Mouse (Mus musculus): ENCODE results near the gene Bsn. TPM values are rescaled to one million over a fixed set of nuclear protein-coding genes. Genes with fewer than 3 reads are reported as not detected.
"Not testable (repeated sequence)": the region's sequence is repeated elsewhere in the genome, so short reads cannot be mapped to it uniquely, and the experiment has no call there.

Bsn gene
- total RNA-seq, 2 experiments from 2014 or later = 236 to 246 TPM

DNA sequence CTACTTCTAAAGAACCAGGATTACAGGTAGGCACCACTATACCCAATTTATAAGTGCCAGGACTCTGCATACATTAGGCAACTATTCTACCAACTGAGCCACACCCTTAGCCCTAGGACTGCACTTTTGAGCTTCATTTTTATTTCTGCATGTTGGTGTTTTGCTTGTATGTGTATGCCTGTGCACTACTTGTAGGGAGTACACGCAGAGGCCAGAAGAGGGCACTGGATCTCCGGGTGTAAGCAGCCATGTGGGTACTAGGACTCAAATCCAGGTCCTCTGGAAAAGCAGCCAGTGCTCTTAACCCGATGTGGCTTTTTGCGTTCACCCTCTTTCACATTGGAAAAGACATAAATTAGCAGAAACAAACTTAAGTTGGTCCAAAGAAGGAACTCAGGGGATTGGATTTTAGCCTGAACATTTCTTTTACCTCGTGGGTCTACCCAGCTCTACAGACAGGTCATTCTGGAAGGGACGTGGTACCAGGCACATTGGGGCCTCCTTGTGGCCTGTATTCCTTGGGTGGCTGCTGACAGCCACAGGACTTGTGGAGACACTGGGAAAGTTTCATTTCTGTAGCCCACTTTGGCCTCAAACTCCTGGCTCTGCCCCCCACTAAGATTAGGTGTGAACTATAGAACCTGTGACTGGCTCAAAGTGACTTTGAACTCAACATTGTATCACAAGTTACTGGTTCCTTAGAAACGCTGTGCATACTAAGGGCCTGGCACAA, 50.1 kb downstream of the Bsn start:
- peak; percentile 68 for TF ChIP-seq CTCF (conservative IDR thresholded peaks at IDR 0.05)
- Histone ChIP-seq H3K4me3 (no peak overlapping the region), H3K27ac (peak overlapping the region; percentile 85)
- no peak for DNase-seq (ENCODE audit: low spot score in 2 of 2)

DNA sequence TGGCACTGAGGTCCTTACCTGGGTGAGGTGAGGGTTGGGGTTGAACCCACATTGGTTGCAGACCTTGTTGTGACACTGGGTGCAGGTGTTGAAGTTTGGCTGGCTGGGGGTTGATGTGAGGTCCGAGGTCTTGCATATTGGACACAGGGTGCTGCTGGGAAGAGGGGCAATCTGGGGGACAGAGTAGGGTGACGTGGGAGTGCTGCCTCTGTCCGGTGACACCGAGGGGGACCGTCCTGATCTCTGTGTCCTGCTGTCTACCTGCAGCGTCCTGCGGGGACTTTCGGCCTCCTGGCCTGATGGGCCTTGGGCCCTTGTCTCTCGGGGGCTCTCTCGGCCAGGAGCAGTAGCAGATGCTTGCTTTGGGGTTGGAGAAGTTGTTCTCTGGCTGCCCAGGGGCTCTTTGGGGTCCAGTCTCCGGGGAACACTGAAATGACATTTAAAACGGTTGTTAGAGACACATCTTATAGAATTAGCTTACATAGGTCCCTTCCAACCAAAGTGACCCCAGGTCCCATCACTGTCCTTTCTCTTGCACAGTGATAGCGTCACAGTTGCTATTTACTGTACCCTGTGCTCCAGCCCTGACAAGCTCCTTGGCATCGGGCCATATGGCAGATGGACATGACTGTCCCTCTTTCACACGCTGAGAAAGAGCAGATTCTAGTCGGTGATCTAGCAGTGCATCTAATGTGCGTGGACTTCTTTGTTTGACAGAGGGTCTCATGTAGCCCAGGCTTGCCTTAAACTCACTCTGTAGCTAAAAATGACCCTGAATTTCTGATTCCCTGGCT, 50.8 kb downstream of the Bsn start:
- no peak for DNase-seq (ENCODE audit: low spot score in 2 of 2)
- Histone ChIP-seq H3K27ac (peak overlapping the region; percentile 85), H3K4me3 (no peak overlapping the region)
- TF ChIP-seq CTCF (conservative IDR thresholded peaks at IDR 0.05) = no peak

- DNase-seq (ENCODE audit: low spot score in 2 of 2) = no peak
- no peak for TF ChIP-seq CTCF (conservative IDR thresholded peaks at IDR 0.05)
- Histone ChIP-seq H3K4me3 (no peak overlapping the region), H3K27ac (peak overlapping the region; percentile 85)
These were observed 52.1 kb downstream of the Bsn start for GRCm38 (mm10) chr9:108138118-108138517.

DNA sequence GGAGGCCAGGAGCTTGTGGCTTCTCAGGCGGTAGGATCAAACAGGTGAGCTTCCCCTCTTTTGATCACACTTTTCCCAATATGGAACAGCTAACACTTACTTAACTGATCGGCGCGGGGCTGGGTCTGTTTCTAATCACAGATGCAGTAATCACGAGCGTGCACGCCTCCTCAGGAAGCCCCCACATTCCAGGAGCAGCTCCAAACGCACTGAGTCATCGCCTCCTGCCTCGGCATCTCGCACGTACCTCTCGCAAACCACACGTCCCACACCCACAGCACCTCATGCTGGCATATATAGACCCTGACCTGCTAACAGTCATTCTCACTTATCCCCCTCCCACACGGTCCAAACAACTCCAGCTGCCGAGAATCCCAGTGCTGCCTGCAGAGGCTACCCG, 52.7 kb downstream of the Bsn start:
- no peak overlapping the region; the same call in 1 of the 2 replicates for H3K4me3 ChIP-seq
- peak overlapping the region; percentile 85 for H3K27ac ChIP-seq
- no peak for TF ChIP-seq CTCF (conservative IDR thresholded peaks at IDR 0.05)
- peak; percentile 80 to 93 for DNase-seq (ENCODE audit: low spot score in 2 of 2)

DNA sequence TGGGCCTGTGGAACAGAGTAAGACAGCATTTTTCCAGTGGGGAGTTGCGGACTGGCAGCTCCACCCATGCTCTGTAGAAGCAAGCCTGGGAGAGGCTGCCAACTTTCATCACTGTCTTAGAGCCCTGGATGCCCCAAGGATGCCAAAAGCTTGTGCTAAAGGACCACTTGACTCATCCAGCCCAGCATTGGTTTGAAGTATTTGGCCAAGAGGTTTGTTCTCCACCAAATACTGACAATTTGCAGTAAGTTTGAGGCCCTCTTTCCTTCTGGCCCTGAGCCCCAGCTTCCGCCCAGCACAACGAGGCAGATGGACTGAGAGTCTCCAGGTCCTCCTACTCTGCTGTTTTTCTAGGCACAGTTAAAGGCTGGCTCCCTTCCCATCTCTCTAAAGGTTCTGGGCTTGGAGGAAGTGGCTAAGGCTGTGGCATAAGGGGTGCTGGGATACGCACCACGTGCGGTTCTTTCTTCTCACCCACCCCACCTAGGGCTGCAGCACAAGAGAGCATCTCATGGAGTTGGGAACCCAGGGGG, 53.2 kb downstream of the Bsn start:
- no peak overlapping the region; the same call in 1 of the 2 replicates for H3K4me3 ChIP-seq
- peak; percentile 59 to 71 for DNase-seq (ENCODE audit: low spot score in 2 of 2)
- no peak for TF ChIP-seq CTCF (conservative IDR thresholded peaks at IDR 0.05)
- H3K27ac ChIP-seq = peak overlapping the region; percentile 85

DNA sequence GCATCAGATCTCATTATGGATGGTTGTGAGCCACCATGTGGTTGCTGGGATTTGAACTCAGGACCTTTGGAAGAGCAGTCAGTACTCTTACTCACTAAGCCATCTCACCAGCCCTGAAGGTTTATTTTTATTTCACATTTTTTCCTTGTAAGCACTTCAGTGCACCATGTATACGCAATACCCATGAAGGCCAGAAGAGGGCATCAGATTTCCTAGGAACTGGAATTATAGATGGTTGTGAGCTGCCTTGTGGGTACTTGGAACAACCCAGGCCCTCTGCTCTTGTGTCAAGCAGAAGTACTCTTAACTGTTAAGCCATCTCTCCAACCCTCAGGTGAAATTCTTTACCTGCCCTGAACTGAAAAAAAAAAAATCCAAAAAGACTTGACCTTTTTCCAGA, 54.0 kb downstream of the Bsn start:
- peak; percentile 73 for TF ChIP-seq CTCF (conservative IDR thresholded peaks at IDR 0.05)
- Histone ChIP-seq H3K27ac (peak overlapping the region; percentile 85), H3K4me3 (no peak overlapping the region)
- DNase-seq (ENCODE audit: low spot score in 2 of 2) = no peak

- peak overlapping the region; percentile 51; the same call in 1 of the 2 replicates for H3K27ac ChIP-seq
- not testable (repeated sequence) for DNase-seq (ENCODE audit: low spot score in 2 of 2); H3K4me3 ChIP-seq
These were observed 54.5 kb downstream of the Bsn start for GRCm38 (mm10) chr9:108135679-108136078.

- Histone ChIP-seq H3K27ac (peak overlapping the region; percentile 72), H3K4me3 (no peak overlapping the region)
- TF ChIP-seq CTCF (conservative IDR thresholded peaks at IDR 0.05) = no peak
These were observed 56.7 kb downstream of the Bsn start for GRCm38 (mm10) chr9:108133478-108133877.

GRCm38 (mm10) chr9:108132373-108132772, 57.8 kb downstream of the Bsn start:
- no peak for DNase-seq (ENCODE audit: low spot score in 2 of 2)
- no peak overlapping the region for H3K4me3 ChIP-seq
- no peak for TF ChIP-seq CTCF (conservative IDR thresholded peaks at IDR 0.05)
- no peak overlapping the region for H3K27ac ChIP-seq

More at GRCm38 (mm10) chr9:108133478-108133877, 56.7 kb downstream of the Bsn start:
- DNase-seq (ENCODE audit: low spot score in 2 of 2) = no peak

DNA sequence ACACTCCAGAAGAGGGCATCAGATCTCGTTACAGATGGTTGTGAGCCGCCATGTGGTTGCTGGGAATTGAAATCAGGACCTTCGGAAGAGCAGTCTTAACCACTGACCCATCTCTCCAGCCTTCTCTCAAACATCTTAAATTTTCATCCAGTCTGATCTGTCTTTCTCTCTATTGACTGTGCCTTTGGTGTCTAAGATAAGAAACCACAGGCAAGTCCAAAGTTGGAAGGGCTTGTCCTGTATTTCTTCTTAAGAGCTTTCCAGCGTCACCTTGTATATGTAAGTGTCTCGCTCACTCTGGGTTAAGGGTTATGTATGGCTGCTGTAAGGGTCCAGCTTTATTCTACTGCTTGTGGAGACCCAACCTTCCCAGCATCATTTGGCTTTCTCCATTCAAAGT, 58.7 kb downstream of the Bsn start:
- peak; percentile 30; the same call in 1 of the 2 replicates for TF ChIP-seq CTCF (conservative IDR thresholded peaks at IDR 0.05)
- Histone ChIP-seq H3K4me3 (no peak overlapping the region), H3K27ac (no peak overlapping the region)
- DNase-seq (ENCODE audit: low spot score in 2 of 2) = no peak

DNA sequence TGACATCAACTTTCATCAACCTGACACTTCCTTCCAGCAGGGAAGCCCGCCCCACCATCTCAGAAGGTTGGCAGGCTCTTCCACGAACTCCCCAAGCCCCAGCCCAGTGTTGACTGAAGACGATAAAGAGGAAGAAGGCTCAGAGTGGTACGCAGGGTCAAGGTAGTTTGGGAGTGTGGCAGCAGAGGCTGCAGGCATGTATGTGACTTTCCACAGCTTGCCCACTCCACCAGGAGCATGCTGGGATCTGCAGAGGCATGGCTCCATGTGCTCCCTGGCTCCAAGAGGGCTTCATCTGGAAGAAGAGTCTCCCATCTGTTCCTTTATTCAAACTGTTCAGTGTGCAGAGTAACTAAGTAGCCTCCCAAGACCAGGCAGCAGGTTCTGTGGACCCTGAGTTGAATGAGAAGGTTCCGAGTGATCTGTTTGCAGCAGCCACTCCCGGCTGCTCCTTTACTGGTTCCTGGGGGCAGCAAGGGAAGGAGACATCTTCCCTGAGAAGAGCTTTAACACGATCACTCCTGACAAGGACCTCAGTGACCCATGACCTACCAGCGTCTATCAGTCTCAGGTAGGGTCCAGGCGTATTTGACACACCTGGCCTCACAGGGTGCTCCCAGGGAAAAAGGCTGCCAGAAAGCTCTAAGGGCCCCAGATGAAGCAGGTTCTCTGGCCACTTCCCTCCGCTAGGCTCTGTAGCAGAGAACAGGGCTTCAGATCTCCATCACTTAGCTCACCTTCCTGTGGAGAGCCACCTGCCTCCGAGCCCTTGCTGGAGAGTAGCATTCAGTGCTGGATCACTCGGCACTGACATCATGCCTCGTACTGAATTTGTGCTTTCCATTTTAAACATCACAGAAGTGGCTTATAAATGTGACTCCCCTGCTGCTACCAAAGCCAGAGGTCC, 60.9 kb downstream of the Bsn start:
- TF ChIP-seq CTCF (conservative IDR thresholded peaks at IDR 0.05) = no peak
- no peak for DNase-seq (ENCODE audit: low spot score in 2 of 2)
- H3K27ac ChIP-seq = peak overlapping the region; percentile 79
- no peak overlapping the region for H3K4me3 ChIP-seq

DNA sequence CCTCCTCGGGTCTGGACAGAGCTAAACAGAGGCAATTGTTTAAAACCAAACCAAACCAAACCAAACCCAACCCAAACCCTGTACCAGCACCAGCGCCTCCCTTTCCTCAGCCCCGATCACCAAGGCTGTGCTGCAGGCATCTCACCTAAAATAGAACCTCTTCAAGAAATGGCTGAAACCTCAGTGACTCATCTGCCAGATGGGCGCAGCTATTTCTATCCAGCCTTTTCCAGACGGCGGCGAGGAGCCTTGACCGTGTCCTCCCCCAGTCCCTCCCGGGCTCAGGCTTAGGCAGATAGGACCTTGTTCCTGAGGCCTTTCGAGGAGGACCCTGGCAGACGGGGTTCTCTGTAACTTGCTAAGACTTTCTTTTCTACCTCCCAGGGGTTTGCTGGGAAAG, 61.9 kb downstream of the Bsn start:
- Histone ChIP-seq H3K4me3 (no peak overlapping the region), H3K27ac (peak overlapping the region; percentile 79)
- peak in 1 of 2 experiments; percentile 44 for DNase-seq (ENCODE audit: low spot score in 2 of 2)
- no peak for TF ChIP-seq CTCF (conservative IDR thresholded peaks at IDR 0.05)

Measured in layer of hippocampus, adult 2 months (tissue).